Mouse (Mus musculus) kidney, postnatal 0 days (tissue): Measurements from ENCODE around the gene Rin3. TPM values are rescaled to one million over a fixed set of nuclear protein-coding genes. Genes with fewer than 3 reads are reported as not detected.

Experiments
- ATAC-seq: fragments of 200-750 bp; cut with Nextera tagmentation; replicated peaks from 2 replicates; pipeline ENCODE4 v1.8.0; 2017; ENCODE audit warnings: low read depth, moderate number of reproducible peaks, moderate TSS enrichment, moderate library complexity; ENCODE audit not compliant: low FRiP score
- DNase-seq: peaks from one replicate; pipeline ENCODE4 v3.0.0-alpha.2; 2016; ENCODE audit warnings: low spot score
- H3K27ac ChIP-seq: fragments of 300-500 bp; sonication (generic); 2 replicates; pipeline ENCODE4 v1.5.1; 2014; ENCODE audit warnings: mild to moderate bottlenecking
- H3K27me3 ChIP-seq: fragments of 300-500 bp; sonication (generic); 2 replicates; pipeline ENCODE4 v1.6.1; 2014; ENCODE audit warnings: low read length, mixed read lengths; ENCODE audit not compliant: insufficient read depth
- H3K36me3 ChIP-seq: fragments of 300-500 bp; sonication (generic); 2 replicates; pipeline ENCODE4 v1.6.1; 2014; ENCODE audit warnings: low read length, mixed read lengths; ENCODE audit not compliant: insufficient read depth
- H3K4me1 ChIP-seq: fragments of 300-500 bp; sonication (generic); replicated peaks from 2 replicates; pipeline ENCODE4 v1.6.1; 2014; ENCODE audit warnings: antibody characterized with exemption, low read length, mixed read lengths; ENCODE audit not compliant: insufficient read depth
- H3K4me2 ChIP-seq: fragments of 300-500 bp; sonication (generic); 2 replicates; pipeline ENCODE4 v1.6.1; 2014; ENCODE audit warnings: mild to moderate bottlenecking, low read length, moderate library complexity, mixed read lengths
- H3K4me3 ChIP-seq: fragments of 300-500 bp; sonication (generic); replicated peaks from 2 replicates; pipeline ENCODE4 v1.5.1; 2014; ENCODE audit warnings: low read depth, low read length
- H3K9ac ChIP-seq: fragments of 300-500 bp; sonication (generic); 2 replicates; pipeline ENCODE4 v1.6.1; 2014; ENCODE audit warnings: low read depth, low read length
- H3K9me3 ChIP-seq: fragments of 300-500 bp; sonication (generic); replicated peaks from 2 replicates; pipeline ENCODE4 v1.6.1; 2016; ENCODE audit warnings: low read length, inconsistent platforms, mixed read lengths
- CTCF ChIP-seq: IDR thresholded peaks from 2 replicates; pipeline ENCODE4 v1.5.1; 2016; ENCODE audit warnings: antibody characterized with exemption, low read depth, mild to moderate bottlenecking, moderate library complexity
- WGBS: fragments of 180-500 bp; shearing (Covaris S2); extraction: QIAGEN DNeasy Blood & Tissue Kit; methylation state at CpG from one replicate; pipeline ENCODE4 v1.1.7; 2014; 5-methylcytosine and 5-hydroxymethylcytosine counted together
- polyA plus RNA-seq: library from polyadenylated mRNA; unstranded; fragments of >200 nt; fragmentation: Nextera tagmentation; extraction: Ambion mirVana; gene quantifications from 2 replicates; pipeline ENCODE4 v1.2.1, GENCODE M21; 2015

The Rin3 gene
- polyA plus RNA-seq, 1 experiment from 2014 or later = 8.8 TPM

DNA sequence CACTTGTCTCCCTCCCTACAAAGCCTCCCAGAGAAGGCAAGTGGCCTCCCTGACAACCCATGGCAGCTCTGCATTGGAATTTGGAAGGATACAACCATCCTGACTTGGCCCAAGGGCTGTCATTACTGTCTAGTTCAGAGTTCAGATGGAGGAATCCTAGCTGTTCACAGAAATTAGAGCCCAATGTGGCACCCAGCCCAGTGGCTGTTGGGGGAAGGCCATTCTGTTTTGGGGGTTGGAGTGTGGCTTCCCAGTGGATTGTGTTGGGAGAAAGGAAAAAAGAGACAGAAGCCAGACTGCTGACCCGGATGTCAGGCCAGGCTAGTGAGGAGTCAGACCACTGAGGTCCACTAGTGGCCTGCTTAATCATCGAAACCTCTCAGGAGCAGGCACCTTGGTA is 40.5 kb downstream of the Rin3 start:
- H3K4me1 ChIP-seq = peaks cover 18% of the 10 kb centered on the region; the same call in 1 of the 2 replicates
- H3K9me3 ChIP-seq = no peaks in the 10 kb centered on the region
- ATAC-seq (no peak), DNase-seq (peak; percentile 51)
- no peak overlapping the region for H3K9ac ChIP-seq
- peaks cover 5% of the 10 kb centered on the region; the same call in 1 of the 2 replicates for H3K36me3 ChIP-seq
- WGBS = 87% methylated on average over 2 of the region's 2 CpGs
- TF ChIP-seq CTCF = no peak
- no peak overlapping the region for H3K4me2 ChIP-seq
- H3K4me3 ChIP-seq = no peak overlapping the region
- no peaks in the 10 kb centered on the region for H3K27me3 ChIP-seq
- peak overlapping the region; percentile 32; the same call in 1 of the 2 replicates for H3K27ac ChIP-seq

DNA sequence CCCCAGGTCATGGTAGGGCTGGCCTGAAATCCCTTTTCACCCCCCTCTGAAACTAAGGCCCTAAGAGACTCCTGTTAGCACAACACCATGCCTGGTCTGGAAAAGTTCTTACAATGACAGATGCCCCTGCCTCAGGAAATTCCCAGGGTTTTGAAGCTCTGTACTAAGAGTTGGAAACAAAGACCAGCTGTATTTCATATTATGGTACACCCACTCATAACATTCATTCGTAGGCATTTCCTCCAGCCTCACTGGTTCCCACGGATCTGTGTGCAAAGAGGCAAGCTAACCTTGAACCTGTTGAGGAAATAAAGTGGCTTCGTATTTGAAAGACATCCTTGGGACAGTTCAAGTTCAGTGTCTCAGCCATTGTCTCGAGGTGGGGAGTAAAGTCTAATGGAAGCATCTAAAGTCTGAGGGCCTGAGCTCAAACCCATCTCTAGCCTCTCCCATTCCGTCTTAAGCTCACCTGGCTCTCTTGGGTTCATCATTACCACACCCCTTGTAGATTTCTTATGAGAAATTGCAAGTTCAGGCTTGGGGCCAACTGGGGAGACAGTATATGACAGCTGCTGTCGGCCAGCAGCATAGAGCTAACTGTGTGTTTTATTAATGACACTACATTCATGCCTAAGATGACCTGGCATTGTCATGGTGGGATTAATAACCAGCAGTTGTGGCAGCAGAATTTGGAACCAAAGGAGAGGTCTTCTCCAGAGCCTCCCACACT is 41.5 kb downstream of the Rin3 start:
- no peak for DNase-seq
- 0 out of 2 replicates have a peak overlapping the region, but pooled peaks have one; percentile 32 for H3K27ac ChIP-seq
- peaks cover 18% of the 10 kb centered on the region; the same call in 1 of the 2 replicates for H3K4me1 ChIP-seq
- no peak for TF ChIP-seq CTCF
- 64% methylated on average over 6 of the region's 6 CpGs for WGBS
- H3K4me3 ChIP-seq = no peak overlapping the region
- no peaks in the 10 kb centered on the region for H3K27me3 ChIP-seq
- no peaks in the 10 kb centered on the region for H3K9me3 ChIP-seq
- peaks cover 5% of the 10 kb centered on the region; the same call in 1 of the 2 replicates for H3K36me3 ChIP-seq
- ATAC-seq = no peak
- no peak overlapping the region for H3K9ac ChIP-seq
- no peak overlapping the region for H3K4me2 ChIP-seq

DNA sequence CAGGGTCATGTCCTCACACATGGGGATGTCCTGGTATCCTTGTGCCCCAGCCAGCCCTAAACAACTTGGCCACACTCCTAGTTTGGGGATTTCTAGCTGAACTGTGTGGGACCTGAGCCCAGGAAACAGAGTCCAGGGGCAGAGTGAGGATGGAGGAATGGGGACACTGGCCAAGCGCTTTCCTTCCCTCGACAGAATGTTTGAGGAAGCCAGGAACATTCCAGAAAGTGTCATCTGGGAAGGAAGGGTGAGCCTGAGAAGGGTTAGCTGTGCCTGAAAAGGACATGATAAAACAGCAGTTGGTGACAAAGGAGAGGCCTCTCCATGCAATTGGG is 42.0 kb downstream of the Rin3 start:
- ATAC-seq (no peak), DNase-seq (no peak)
- H3K27ac ChIP-seq = no peak overlapping the region
- H3K9me3 ChIP-seq = no peaks in the 10 kb centered on the region
- peaks cover 5% of the 10 kb centered on the region; the same call in 1 of the 2 replicates for H3K36me3 ChIP-seq
- no peak overlapping the region for H3K4me2 ChIP-seq
- no peak overlapping the region for H3K9ac ChIP-seq
- no peak for TF ChIP-seq CTCF
- WGBS = 69% methylated on average over 2 of the region's 2 CpGs
- H3K27me3 ChIP-seq = no peaks in the 10 kb centered on the region
- peaks cover 18% of the 10 kb centered on the region; the same call in 1 of the 2 replicates for H3K4me1 ChIP-seq
- H3K4me3 ChIP-seq = no peak overlapping the region

DNA sequence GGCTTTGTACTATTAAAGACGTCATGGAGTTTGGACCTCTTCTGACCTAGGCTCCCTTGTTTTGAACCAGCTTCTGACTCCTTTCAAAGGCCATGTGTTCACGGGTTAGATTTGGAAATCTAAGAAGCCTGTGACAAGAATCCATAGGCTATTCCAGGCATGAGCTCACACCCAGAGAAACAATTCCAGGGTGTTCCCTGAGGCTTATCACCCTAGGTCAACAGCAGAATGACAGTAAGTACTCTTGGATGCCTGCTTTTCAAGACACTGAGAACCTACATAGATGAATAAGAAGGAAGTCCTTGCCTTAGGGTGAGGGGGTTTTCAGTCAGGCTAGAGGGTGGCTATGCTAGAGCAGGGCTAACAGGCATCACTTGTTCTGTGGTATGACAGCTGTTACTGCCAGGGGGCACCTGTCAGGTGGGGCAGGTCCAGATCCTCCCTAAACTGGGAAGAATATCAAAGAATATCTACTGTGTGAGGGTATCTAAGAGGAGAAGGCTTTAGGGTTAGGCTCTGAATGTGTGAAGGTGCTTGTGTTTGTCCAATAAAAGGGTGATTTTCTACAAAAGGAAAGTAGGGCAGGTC is 44.0 kb downstream of the Rin3 start:
- ATAC-seq (no peak), DNase-seq (no peak)
- no peaks in the 10 kb centered on the region for H3K27me3 ChIP-seq
- no peaks in the 10 kb centered on the region for H3K9me3 ChIP-seq
- TF ChIP-seq CTCF = no peak
- H3K27ac ChIP-seq = no peak overlapping the region
- 0 out of 2 replicates have a peak, but pooled peaks cover 9% of the 10 kb centered on the region for H3K4me1 ChIP-seq
- WGBS = 77% methylated on average over 2 of the region's 2 CpGs
- no peak overlapping the region for H3K9ac ChIP-seq
- H3K4me3 ChIP-seq = no peak overlapping the region
- H3K36me3 ChIP-seq = peaks cover 5% of the 10 kb centered on the region; the same call in 1 of the 2 replicates
- no peak overlapping the region for H3K4me2 ChIP-seq

DNA sequence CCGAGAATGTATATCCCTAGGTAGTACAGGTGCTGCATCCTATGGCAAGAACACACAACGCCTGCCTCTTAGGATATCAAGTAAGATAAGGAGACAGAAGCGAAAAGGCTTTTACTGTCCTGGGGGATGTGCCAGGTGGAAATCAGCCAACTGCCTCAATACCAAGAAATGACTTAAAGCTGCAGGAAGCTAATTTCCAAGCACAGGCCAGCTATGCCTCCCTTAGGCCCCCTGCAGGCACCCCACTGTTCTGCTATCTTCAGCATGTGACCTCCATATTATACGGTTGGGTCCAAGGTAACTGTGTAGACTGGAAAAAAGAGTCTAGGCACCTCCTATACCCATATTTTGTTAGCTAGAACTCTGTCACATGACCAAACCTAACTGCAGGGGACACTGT is 44.7 kb downstream of the Rin3 start:
- DNase-seq = no peak
- H3K36me3 ChIP-seq = peaks cover 5% of the 10 kb centered on the region; the same call in 1 of the 2 replicates
- H3K9me3 ChIP-seq = no peaks in the 10 kb centered on the region
- no peaks in the 10 kb centered on the region for H3K27me3 ChIP-seq
- 0 out of 2 replicates have a peak, but pooled peaks cover 9% of the 10 kb centered on the region for H3K4me1 ChIP-seq
- H3K9ac ChIP-seq = no peak overlapping the region
- ATAC-seq = no peak
- no peak overlapping the region for H3K4me3 ChIP-seq
- H3K4me2 ChIP-seq = no peak overlapping the region
- peak; percentile 43 for TF ChIP-seq CTCF
- 68% methylated on average over 4 of the region's 4 CpGs for WGBS
- no peak overlapping the region for H3K27ac ChIP-seq

DNA sequence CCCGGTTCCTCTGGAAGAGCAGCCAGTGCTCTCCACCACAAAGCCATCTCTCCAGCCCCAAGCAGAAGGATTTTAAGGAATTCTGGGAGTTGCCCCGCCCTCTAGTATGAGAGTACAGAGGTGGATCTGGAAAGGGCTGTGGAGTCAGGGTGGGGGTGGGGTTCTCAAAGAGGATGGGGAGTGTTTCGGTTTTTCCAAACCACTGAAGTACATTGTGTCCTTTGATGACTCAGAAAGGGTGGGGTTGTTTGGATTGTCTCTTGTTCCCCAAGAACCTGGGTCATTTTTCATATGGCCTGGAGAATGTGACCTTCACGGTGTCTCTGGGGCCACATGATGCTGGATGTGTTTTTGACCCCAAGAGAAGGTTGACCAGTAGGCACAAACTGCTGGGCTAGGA is 45.2 kb downstream of the Rin3 start:
- DNase-seq = no peak
- Histone ChIP-seq H3K4me2 (no peak overlapping the region), H3K9me3 (no peaks in the 10 kb centered on the region), H3K4me1 (0 out of 2 replicates have a peak, but pooled peaks cover 9% of the 10 kb centered on the region), H3K36me3 (peaks cover 5% of the 10 kb centered on the region; the same call in 1 of the 2 replicates), H3K4me3 (no peak overlapping the region), H3K27ac (no peak overlapping the region), H3K27me3 (no peaks in the 10 kb centered on the region), H3K9ac (no peak overlapping the region)
- ATAC-seq = no peak
- TF ChIP-seq CTCF = no peak
- WGBS = 64% methylated on average over 4 of the region's 4 CpGs
